Mouse (Mus musculus): ENCODE measurements around the gene Nisch.

The Nisch gene

GRCm38 (mm10) chr14:31189348-31189747 is 27.4 kb downstream of the Nisch start:
- DNase-seq, result no peak

GRCm38 (mm10) chr14:31188771-31189181 is 28.0 kb downstream of the Nisch start:
- DNase-seq, result no peak

GRCm38 (mm10) chr14:31186656-31187055 is 30.1 kb downstream of the Nisch start:
- no peak for DNase-seq

- DNase-seq, result no peak
Observed at GRCm38 (mm10) chr14:31184195-31184594, 32.6 kb downstream of the Nisch start.

- no peak for DNase-seq
Observed at GRCm38 (mm10) chr14:31183541-31183940, 33.2 kb downstream of the Nisch start.

GRCm38 (mm10) chr14:31182786-31183290 is 33.9 kb downstream of the Nisch start:
- DNase-seq, result no peak

- DNase-seq, result no peak
Observed at GRCm38 (mm10) chr14:31181512-31181911, 35.2 kb downstream of the Nisch start.

- no peak for DNase-seq
Observed at GRCm38 (mm10) chr14:31179677-31180365, 36.9 kb downstream of the Nisch start.

- DNase-seq, result no peak
Observed at GRCm38 (mm10) chr14:31177715-31178114, 39.0 kb downstream of the Nisch start.

GRCm38 (mm10) chr14:31177287-31177686 is 39.5 kb downstream of the Nisch start:
- DNase-seq, result no peak

- no peak for DNase-seq
Observed at GRCm38 (mm10) chr14:31173537-31173936, 43.2 kb downstream of the Nisch start.

- DNase-seq, result no peak
Observed at GRCm38 (mm10) chr14:31172781-31173455, 43.8 kb downstream of the Nisch start.

- DNase-seq, result no peak
Observed at GRCm38 (mm10) chr14:31171821-31172220, 44.9 kb downstream of the Nisch start.

- DNase-seq, result no peak
Observed at GRCm38 (mm10) chr14:31171386-31171785, 45.4 kb downstream of the Nisch start.

- DNase-seq, result no peak
Observed at GRCm38 (mm10) chr14:31170963-31171362, 45.8 kb downstream of the Nisch start.

GRCm38 (mm10) chr14:31169508-31169907 is 47.2 kb downstream of the Nisch start:
- DNase-seq, result peak; percentile 14 to 19

GRCm38 (mm10) chr14:31168425-31168824 is 48.3 kb downstream of the Nisch start, which contains the start of gene Stab1:
TSS of gene Stab1 (minus strand) at chr14:31168641.
- DNase-seq, result no peak

- no peak for DNase-seq
Observed at GRCm38 (mm10) chr14:31166827-31167226, 49.9 kb downstream of the Nisch start.

- no peak for DNase-seq
Observed at GRCm38 (mm10) chr14:31165991-31166630, 50.6 kb downstream of the Nisch start.

- DNase-seq, result no peak
Observed at GRCm38 (mm10) chr14:31165458-31165857, 51.3 kb downstream of the Nisch start.

- DNase-seq, result no peak
Observed at GRCm38 (mm10) chr14:31165010-31165409, 51.7 kb downstream of the Nisch start.

- no peak for DNase-seq
Observed at GRCm38 (mm10) chr14:31164067-31164466, 52.7 kb downstream of the Nisch start.

GRCm38 (mm10) chr14:31161638-31162037 is 55.1 kb downstream of the Nisch start:
- no peak for DNase-seq

- DNase-seq, result no peak
Observed at GRCm38 (mm10) chr14:31161191-31161590, 55.6 kb downstream of the Nisch start.

Measured in B cell, adult 2 months (primary cell).